Mouse (Mus musculus) kidney, postnatal 0 days (tissue): ENCODE measurements around the gene Ebf1. TPM values are rescaled to one million over a fixed set of nuclear protein-coding genes. Genes with fewer than 3 reads are reported as not detected.

Source experiments
- ATAC-seq: fragments of 200-750 bp; cut with Nextera tagmentation; replicated peaks from 2 replicates; pipeline ENCODE4 v1.8.0; 2017; ENCODE audit warnings: low read depth, moderate number of reproducible peaks, moderate TSS enrichment, moderate library complexity; ENCODE audit not compliant: low FRiP score
- DNase-seq: peaks from one replicate; pipeline ENCODE4 v3.0.0-alpha.2; 2016; ENCODE audit warnings: low spot score
- H3K27ac ChIP-seq: fragments of 300-500 bp; sonication (generic); 2 replicates; pipeline ENCODE4 v1.5.1; 2014; ENCODE audit warnings: mild to moderate bottlenecking
- H3K27me3 ChIP-seq: fragments of 300-500 bp; sonication (generic); 2 replicates; pipeline ENCODE4 v1.6.1; 2014; ENCODE audit warnings: low read length, mixed read lengths; ENCODE audit not compliant: insufficient read depth
- H3K36me3 ChIP-seq: fragments of 300-500 bp; sonication (generic); 2 replicates; pipeline ENCODE4 v1.6.1; 2014; ENCODE audit warnings: low read length, mixed read lengths; ENCODE audit not compliant: insufficient read depth
- H3K4me1 ChIP-seq: fragments of 300-500 bp; sonication (generic); replicated peaks from 2 replicates; pipeline ENCODE4 v1.6.1; 2014; ENCODE audit warnings: antibody characterized with exemption, low read length, mixed read lengths; ENCODE audit not compliant: insufficient read depth
- H3K4me2 ChIP-seq: fragments of 300-500 bp; sonication (generic); 2 replicates; pipeline ENCODE4 v1.6.1; 2014; ENCODE audit warnings: mild to moderate bottlenecking, low read length, moderate library complexity, mixed read lengths
- H3K4me3 ChIP-seq: fragments of 300-500 bp; sonication (generic); replicated peaks from 2 replicates; pipeline ENCODE4 v1.5.1; 2014; ENCODE audit warnings: low read depth, low read length
- H3K9ac ChIP-seq: fragments of 300-500 bp; sonication (generic); 2 replicates; pipeline ENCODE4 v1.6.1; 2014; ENCODE audit warnings: low read depth, low read length
- H3K9me3 ChIP-seq: fragments of 300-500 bp; sonication (generic); replicated peaks from 2 replicates; pipeline ENCODE4 v1.6.1; 2016; ENCODE audit warnings: low read length, inconsistent platforms, mixed read lengths
- CTCF ChIP-seq: IDR thresholded peaks from 2 replicates; pipeline ENCODE4 v1.5.1; 2016; ENCODE audit warnings: antibody characterized with exemption, low read depth, mild to moderate bottlenecking, moderate library complexity
- WGBS: fragments of 180-500 bp; shearing (Covaris S2); extraction: QIAGEN DNeasy Blood & Tissue Kit; methylation state at CpG from one replicate; pipeline ENCODE4 v1.1.7; 2014; 5-methylcytosine and 5-hydroxymethylcytosine counted together
- polyA plus RNA-seq: library from polyadenylated mRNA; unstranded; fragments of >200 nt; fragmentation: Nextera tagmentation; extraction: Ambion mirVana; gene quantifications from 2 replicates; pipeline ENCODE4 v1.2.1, GENCODE M21; 2015

The Ebf1 gene
- polyA plus RNA-seq, 1 experiment from 2014 or later: 19.6 TPM

GRCm38 (mm10) chr11:44705811-44706210 is 88.7 kb downstream of the Ebf1 start:
- Histone ChIP-seq H3K36me3 (no peaks in the 10 kb centered on the region), H3K27ac (no peak overlapping the region), H3K4me3 (no peak overlapping the region), H3K9me3 (no peaks in the 10 kb centered on the region), H3K4me2 (no peak overlapping the region), H3K9ac (no peak overlapping the region), H3K4me1 (peaks cover 18% of the 10 kb centered on the region), H3K27me3 (no peaks in the 10 kb centered on the region)
- 95% methylated on average over 1 of the region's 1 CpGs for WGBS
- no peak for TF ChIP-seq CTCF
- ATAC-seq (no peak), DNase-seq (no peak)

- 77% methylated on average over 2 of the region's 2 CpGs for WGBS
- H3K36me3 ChIP-seq: no peaks in the 10 kb centered on the region
- DNase-seq: no peak
- no peak overlapping the region for H3K9ac ChIP-seq
- no peak overlapping the region for H3K4me2 ChIP-seq
- H3K4me1 ChIP-seq: peaks cover 14% of the 10 kb centered on the region
- H3K27me3 ChIP-seq: no peaks in the 10 kb centered on the region
- no peak overlapping the region for H3K27ac ChIP-seq
- no peak for TF ChIP-seq CTCF
- H3K9me3 ChIP-seq: no peaks in the 10 kb centered on the region
- no peak overlapping the region for H3K4me3 ChIP-seq
- no peak for ATAC-seq
Measured at GRCm38 (mm10) chr11:44706386-44706785, 89.3 kb downstream of the Ebf1 start.

- Histone ChIP-seq H3K36me3 (no peaks in the 10 kb centered on the region), H3K27me3 (no peaks in the 10 kb centered on the region), H3K4me3 (no peak overlapping the region), H3K9me3 (no peaks in the 10 kb centered on the region), H3K27ac (peak overlapping the region; percentile 60), H3K4me2 (peak overlapping the region; percentile 42), H3K4me1 (peaks cover 8% of the 10 kb centered on the region; the same call in 1 of the 2 replicates), H3K9ac (no peak overlapping the region)
- ATAC-seq (no peak), DNase-seq (peak; percentile 51)
- 12% methylated on average over 13 of the region's 13 CpGs for WGBS
- TF ChIP-seq CTCF: no peak
Measured at GRCm38 (mm10) chr11:44707381-44708289, 90.5 kb downstream of the Ebf1 start.

- Histone ChIP-seq H3K4me1 (peaks cover 8% of the 10 kb centered on the region; the same call in 1 of the 2 replicates), H3K27ac (no peak overlapping the region), H3K4me3 (no peak overlapping the region), H3K4me2 (no peak overlapping the region), H3K9me3 (no peaks in the 10 kb centered on the region), H3K36me3 (no peaks in the 10 kb centered on the region), H3K9ac (no peak overlapping the region), H3K27me3 (no peaks in the 10 kb centered on the region)
- WGBS: 82% methylated on average over 6 of the region's 6 CpGs
- no peak for DNase-seq
- no peak for ATAC-seq
- TF ChIP-seq CTCF: no peak
Measured at GRCm38 (mm10) chr11:44708290-44708685, 91.2 kb downstream of the Ebf1 start.

GRCm38 (mm10) chr11:44709073-44709618 is 92.0 kb downstream of the Ebf1 start:
- Histone ChIP-seq H3K4me1 (peaks cover 8% of the 10 kb centered on the region; the same call in 1 of the 2 replicates), H3K4me3 (no peak overlapping the region), H3K36me3 (no peaks in the 10 kb centered on the region), H3K9me3 (no peaks in the 10 kb centered on the region), H3K4me2 (no peak overlapping the region), H3K27ac (no peak overlapping the region), H3K9ac (no peak overlapping the region), H3K27me3 (no peaks in the 10 kb centered on the region)
- TF ChIP-seq CTCF: no peak
- ATAC-seq: no peak
- no peak for DNase-seq

- H3K27ac ChIP-seq: no peak overlapping the region
- H3K9me3 ChIP-seq: no peaks in the 10 kb centered on the region
- H3K27me3 ChIP-seq: no peaks in the 10 kb centered on the region
- WGBS: 60% methylated on average over 6 of the region's 6 CpGs
- no peak overlapping the region for H3K9ac ChIP-seq
- no peak overlapping the region for H3K4me2 ChIP-seq
- H3K36me3 ChIP-seq: no peaks in the 10 kb centered on the region
- no peak for ATAC-seq
- peaks cover 8% of the 10 kb centered on the region; the same call in 1 of the 2 replicates for H3K4me1 ChIP-seq
- DNase-seq: no peak
- TF ChIP-seq CTCF: no peak
- H3K4me3 ChIP-seq: no peak overlapping the region
Measured at GRCm38 (mm10) chr11:44709869-44710460, 92.8 kb downstream of the Ebf1 start.
